Mouse (Mus musculus) intestine, embryonic 16.5 days (tissue): Measurements from ENCODE around the gene Ppp2r1b. TPM values are rescaled to one million over a fixed set of nuclear protein-coding genes. Genes with fewer than 3 reads are reported as not detected.

Source experiments
- ATAC-seq: fragments of 200-750 bp; cut with Nextera tagmentation; 2 replicates; pipeline ENCODE4 v1.8.0; 2017; ENCODE audit warnings: moderate TSS enrichment, moderate library complexity
- H3K27ac ChIP-seq: fragments of 300-500 bp; sonication (generic); 2 replicates; pipeline ENCODE4 v1.5.1; 2014; ENCODE audit warnings: mild to moderate bottlenecking, low read length
- H3K27me3 ChIP-seq: fragments of 300-500 bp; sonication (generic); replicated peaks from 2 replicates; pipeline ENCODE4 v1.6.1; 2014; ENCODE audit warnings: low read length, control low read depth, mixed read lengths; ENCODE audit not compliant: control insufficient read depth, insufficient read depth
- H3K36me3 ChIP-seq: fragments of 300-500 bp; sonication (generic); 2 replicates; pipeline ENCODE4 v1.6.1; 2014; ENCODE audit warnings: low read length, control low read depth; ENCODE audit not compliant: control insufficient read depth, insufficient read depth
- H3K4me1 ChIP-seq: fragments of 300-500 bp; sonication (generic); 2 replicates; pipeline ENCODE4 v1.6.1; 2014; ENCODE audit warnings: low read length, control low read depth, mixed read lengths; ENCODE audit not compliant: control insufficient read depth, insufficient read depth
- H3K4me2 ChIP-seq: fragments of 300-500 bp; sonication (generic); 2 replicates; pipeline ENCODE4 v1.6.1; 2014; ENCODE audit warnings: low read depth, low read length, control low read depth
- H3K4me3 ChIP-seq: fragments of 300-500 bp; sonication (generic); 2 replicates; pipeline ENCODE4 v1.5.1; 2014; ENCODE audit warnings: mild to moderate bottlenecking, low read length
- H3K9ac ChIP-seq: fragments of 300-500 bp; sonication (generic); 2 replicates; pipeline ENCODE4 v1.6.1; 2014; ENCODE audit warnings: low read depth, low read length
- H3K9me3 ChIP-seq: fragments of 300-500 bp; sonication (generic); 2 replicates; pipeline ENCODE4 v1.6.1; 2016; ENCODE audit warnings: low read length, control low read depth; ENCODE audit not compliant: control insufficient read depth
- WGBS: fragments of 180-500 bp; shearing (Covaris S2); extraction: QIAGEN DNeasy Blood & Tissue Kit; methylation state at CpG from one replicate; pipeline ENCODE4 v1.1.7; 2014; 5-methylcytosine and 5-hydroxymethylcytosine counted together
- polyA plus RNA-seq: library from polyadenylated mRNA; unstranded; fragments of >200 nt; fragmentation: Nextera tagmentation; extraction: Ambion mirVana; gene quantifications from 2 replicates; pipeline ENCODE4 v1.2.1, GENCODE M21; 2015

The Ppp2r1b gene
- polyA plus RNA-seq, 1 experiment from 2014 or later, result 63.9 TPM

DNA sequence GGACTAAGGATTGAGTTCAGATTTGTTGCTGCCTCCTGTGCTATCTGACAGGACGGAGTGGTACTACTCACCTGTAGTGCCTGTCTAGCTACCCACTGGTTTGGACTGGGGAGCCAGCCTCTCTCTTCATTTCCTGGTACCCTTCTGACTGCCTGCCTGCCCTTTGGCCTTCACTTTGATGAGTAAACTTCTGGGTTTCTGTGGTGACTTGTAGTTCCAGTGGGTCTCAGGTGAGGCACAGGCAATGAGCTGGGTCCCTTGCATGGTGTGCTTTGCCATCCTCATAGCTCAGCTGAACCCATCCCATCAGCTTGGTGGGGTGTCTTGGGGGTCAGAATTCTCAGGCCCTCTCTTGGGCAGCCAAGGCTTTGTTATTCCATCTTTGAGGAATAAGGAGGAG lies 41.8 kb downstream of the Ppp2r1b start:
- Histone ChIP-seq H3K36me3 (no peaks in the 10 kb centered on the region), H3K9me3 (no peaks in the 10 kb centered on the region), H3K4me2 (no peak overlapping the region), H3K4me1 (peaks cover 28% of the 10 kb centered on the region), H3K27me3 (no peaks in the 10 kb centered on the region), H3K4me3 (no peak overlapping the region), H3K9ac (no peak overlapping the region), H3K27ac (0 out of 2 replicates have a peak overlapping the region, but pooled peaks have one; percentile 3)
- ATAC-seq, result peak; percentile 39; the same call in 1 of the 2 replicates
- WGBS, result 100% methylated on average over 1 of the region's 1 CpGs

DNA sequence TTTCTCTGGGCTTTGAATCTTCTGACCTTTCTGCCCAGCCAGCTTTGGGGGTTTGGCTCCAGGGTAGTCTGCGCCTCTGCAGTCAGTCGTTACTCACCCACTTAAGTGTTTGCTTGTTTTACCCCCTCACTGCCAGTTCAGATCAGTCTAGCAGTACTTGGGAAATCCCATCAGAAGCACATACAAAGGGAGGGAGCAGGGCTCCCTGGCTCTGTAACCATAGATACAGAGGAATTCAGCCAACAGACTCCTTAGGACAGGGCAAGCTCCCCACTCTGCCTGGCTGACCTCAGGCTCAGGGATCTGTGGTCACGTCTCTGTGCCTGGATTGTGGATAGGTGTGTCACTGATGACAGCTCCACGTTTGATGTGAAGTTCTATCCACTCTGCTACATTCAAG lies 42.2 kb downstream of the Ppp2r1b start:
- Histone ChIP-seq H3K9ac (no peak overlapping the region), H3K4me3 (no peak overlapping the region), H3K27ac (0 out of 2 replicates have a peak overlapping the region, but pooled peaks have one; percentile 3), H3K36me3 (no peaks in the 10 kb centered on the region), H3K4me2 (no peak overlapping the region), H3K4me1 (peaks cover 28% of the 10 kb centered on the region), H3K9me3 (no peaks in the 10 kb centered on the region), H3K27me3 (no peaks in the 10 kb centered on the region)
- ATAC-seq, result peak; percentile 14; the same call in 1 of the 2 replicates
- 25% methylated on average over 4 of the region's 4 CpGs for WGBS

DNA sequence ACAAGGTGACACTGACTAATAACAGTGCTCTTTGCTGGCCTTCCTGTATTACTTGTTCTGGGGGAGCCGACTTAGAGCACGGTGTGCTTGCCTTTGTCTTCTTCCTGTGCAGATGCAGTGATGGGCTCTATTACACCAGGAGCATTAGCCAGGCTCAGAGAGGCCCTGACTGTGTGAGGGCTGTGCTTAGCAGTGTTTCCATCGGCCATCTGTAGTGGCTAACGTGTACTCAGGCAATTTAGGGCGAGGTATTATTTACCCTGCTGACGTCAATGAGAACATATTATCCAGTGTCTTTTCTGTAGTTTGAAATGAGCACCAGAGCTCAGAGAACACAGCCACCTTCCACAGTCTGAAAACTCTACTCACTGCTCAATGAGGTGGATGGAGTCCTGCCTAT lies 44.1 kb downstream of the Ppp2r1b start:
- Histone ChIP-seq H3K27ac (no peak overlapping the region), H3K27me3 (no peaks in the 10 kb centered on the region), H3K36me3 (no peaks in the 10 kb centered on the region), H3K9ac (no peak overlapping the region), H3K4me3 (no peak overlapping the region), H3K4me1 (peaks cover 27% of the 10 kb centered on the region), H3K4me2 (no peak overlapping the region), H3K9me3 (no peaks in the 10 kb centered on the region)
- ATAC-seq, result peak; percentile 39; the same call in 1 of the 2 replicates
- 45% methylated on average over 6 of the region's 6 CpGs for WGBS

DNA sequence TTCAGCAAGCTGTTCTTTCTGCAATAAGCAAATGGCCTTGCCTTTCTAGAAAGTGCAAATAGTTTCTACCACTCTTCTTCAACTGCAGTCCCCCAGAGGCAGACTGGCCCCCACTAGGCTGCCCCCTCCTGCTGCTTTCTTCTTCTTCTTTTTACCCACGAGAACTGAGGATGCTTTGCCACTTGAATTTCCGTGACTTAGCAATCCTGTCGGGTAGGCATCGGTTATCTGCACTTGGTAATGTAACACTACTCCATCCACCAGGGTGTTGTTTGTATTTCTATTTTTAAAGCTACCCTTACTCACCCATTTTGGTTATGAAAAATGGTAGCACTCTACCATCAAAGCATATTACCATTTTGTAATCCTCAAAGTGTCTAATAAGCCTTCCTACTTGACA lies 44.9 kb downstream of the Ppp2r1b start:
- H3K9ac ChIP-seq, result no peak overlapping the region
- WGBS, result 83% methylated on average over 4 of the region's 4 CpGs
- H3K4me1 ChIP-seq, result peaks cover 19% of the 10 kb centered on the region
- no peak overlapping the region for H3K4me2 ChIP-seq
- H3K36me3 ChIP-seq, result no peaks in the 10 kb centered on the region
- no peak overlapping the region for H3K4me3 ChIP-seq
- no peaks in the 10 kb centered on the region for H3K27me3 ChIP-seq
- no peak for ATAC-seq
- H3K9me3 ChIP-seq, result no peaks in the 10 kb centered on the region
- no peak overlapping the region for H3K27ac ChIP-seq

DNA sequence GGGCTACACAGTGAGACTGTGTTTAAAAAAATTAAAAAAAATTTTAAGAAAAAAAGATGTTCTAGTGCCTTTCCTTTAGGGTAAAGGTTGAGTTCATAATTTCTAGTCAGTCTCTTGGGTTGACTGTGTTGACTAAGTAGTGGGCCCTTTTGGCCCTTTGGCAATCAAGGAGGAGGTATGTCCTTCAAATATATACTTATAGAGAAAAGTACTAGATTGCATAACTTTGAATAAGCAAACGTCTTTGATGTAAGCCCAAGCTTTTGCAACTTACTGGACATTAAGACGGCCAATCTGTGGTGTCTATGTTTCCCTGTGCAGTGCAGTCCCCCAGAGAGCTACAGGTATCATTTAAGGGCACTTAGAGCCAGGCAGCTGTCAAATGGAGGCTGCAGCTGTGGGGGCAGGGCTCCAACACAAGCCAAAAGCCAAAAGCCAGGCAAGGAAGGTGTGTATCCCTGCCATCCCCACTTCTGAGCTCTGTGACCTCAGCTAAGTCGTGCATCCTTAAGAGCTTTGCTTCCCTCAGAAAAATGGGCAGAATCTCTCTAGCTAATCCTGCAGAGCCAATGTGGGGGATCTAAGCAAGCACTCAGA lies 45.5 kb downstream of the Ppp2r1b start:
- Histone ChIP-seq H3K9me3 (no peaks in the 10 kb centered on the region), H3K4me2 (no peak overlapping the region), H3K36me3 (0 out of 2 replicates have a peak, but pooled peaks cover 4% of the 10 kb centered on the region), H3K4me1 (peaks cover 13% of the 10 kb centered on the region), H3K27me3 (no peaks in the 10 kb centered on the region), H3K9ac (no peak overlapping the region), H3K4me3 (no peak overlapping the region), H3K27ac (no peak overlapping the region)
- WGBS, result 87% methylated on average over 3 of the region's 3 CpGs
- no peak for ATAC-seq

DNA sequence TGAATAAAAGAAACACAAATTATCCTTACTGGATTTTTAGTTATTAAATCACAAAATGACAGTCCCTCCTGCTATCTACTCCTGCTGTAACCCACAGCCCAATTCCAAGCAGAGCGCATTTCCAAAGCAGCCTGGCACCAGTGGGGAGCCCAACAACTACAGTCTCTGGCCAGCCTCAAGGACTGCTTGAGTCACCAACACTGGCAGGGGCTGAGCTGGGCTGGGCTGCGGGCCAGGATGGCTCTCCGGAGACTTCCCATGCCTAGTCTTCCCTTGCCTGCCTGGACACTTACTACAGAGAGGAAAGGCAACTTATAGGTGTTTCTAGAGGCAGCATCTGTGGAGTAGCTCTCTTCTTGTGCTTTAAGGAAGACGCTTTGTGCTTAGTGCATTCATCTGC lies 48.6 kb downstream of the Ppp2r1b start:
- Histone ChIP-seq H3K27me3 (no peaks in the 10 kb centered on the region), H3K27ac (no peak overlapping the region), H3K9ac (no peak overlapping the region), H3K36me3 (peaks cover 14% of the 10 kb centered on the region; the same call in 1 of the 2 replicates), H3K4me3 (no peak overlapping the region), H3K9me3 (no peaks in the 10 kb centered on the region), H3K4me2 (no peak overlapping the region), H3K4me1 (no peaks in the 10 kb centered on the region)
- WGBS, result 84% methylated on average over 4 of the region's 4 CpGs
- ATAC-seq, result no peak

DNA sequence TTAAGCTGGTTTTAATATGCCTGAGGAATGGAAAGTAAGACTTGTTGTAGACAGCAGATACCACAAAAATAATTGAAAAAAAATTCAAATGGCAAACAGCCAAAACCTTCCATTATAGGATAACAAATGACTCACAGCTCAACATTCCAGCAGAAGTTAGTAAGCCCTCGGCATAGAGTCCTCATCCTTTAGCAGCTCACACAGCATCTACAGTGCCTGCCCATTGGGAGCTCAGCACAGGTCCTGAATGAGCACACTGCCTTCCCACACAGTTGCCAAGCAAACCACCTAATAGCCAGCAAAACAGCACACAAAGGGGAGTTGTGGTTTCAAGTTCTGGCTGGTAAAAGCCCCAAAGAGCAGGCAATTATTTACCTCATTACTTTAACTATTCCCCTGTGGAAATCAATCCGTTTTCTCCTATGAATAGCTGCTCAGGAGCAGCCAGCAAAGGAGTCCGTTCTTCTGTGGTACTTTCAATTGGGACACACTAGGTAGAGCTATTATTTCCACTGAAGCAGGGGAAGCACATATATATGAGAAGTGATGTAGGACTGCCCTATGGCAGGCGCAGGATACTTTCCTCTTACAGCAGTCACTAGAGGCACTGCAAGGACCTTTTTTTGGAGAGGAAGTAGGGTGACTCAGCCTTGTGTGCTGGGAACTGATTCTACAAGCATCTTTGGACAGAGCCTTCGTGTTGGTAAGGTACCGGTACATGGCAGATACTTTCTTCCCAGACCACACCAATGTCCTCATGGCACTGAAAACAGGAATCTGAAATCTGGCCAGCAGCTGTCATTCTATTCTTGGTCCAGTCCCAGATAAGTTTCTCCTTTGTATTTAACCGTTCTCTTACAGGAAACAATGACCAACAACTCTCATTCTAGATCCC lies 55.2 kb downstream of the Ppp2r1b start:
- no peak for ATAC-seq
- Histone ChIP-seq H3K27ac (no peak overlapping the region), H3K36me3 (peaks cover 14% of the 10 kb centered on the region; the same call in 1 of the 2 replicates), H3K27me3 (no peaks in the 10 kb centered on the region), H3K9me3 (no peaks in the 10 kb centered on the region), H3K4me3 (no peak overlapping the region), H3K9ac (no peak overlapping the region), H3K4me2 (no peak overlapping the region), H3K4me1 (no peaks in the 10 kb centered on the region)
- 75% methylated on average over 7 of the region's 7 CpGs for WGBS

DNA sequence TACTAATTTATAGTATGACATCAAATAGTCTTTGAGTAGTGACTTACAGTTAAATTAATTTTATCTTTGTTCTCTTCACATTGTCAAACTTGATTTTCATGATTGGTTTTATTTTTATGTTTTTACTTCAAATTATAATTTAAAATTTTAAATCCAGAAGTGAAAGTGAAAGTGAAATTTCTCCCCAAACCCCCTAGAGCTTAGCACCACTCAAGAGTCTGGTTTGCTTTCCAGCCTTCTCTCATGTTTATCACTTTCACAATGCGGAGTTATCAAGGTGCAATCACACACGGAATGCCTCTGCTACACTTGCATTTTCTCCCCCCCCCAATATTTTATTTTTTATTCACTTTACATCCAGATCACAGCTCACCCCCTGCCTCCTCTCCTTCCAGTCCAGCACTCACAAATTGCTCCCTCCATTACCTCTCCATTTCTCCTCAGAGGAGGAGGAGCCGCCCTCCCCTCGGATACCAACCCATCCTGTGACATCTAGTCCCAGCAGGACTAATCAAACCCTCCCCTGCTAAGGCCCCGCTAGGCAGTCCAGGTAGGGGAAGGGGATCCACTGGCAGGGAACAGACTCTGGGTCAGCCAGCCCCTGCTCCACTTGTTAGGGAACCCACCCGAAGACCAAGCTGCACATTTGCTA lies 59.2 kb downstream of the Ppp2r1b start:
- H3K4me3 ChIP-seq, result no peak overlapping the region
- 79% methylated on average over 6 of the region's 6 CpGs for WGBS
- H3K9me3 ChIP-seq, result no peaks in the 10 kb centered on the region
- no peaks in the 10 kb centered on the region for H3K4me1 ChIP-seq
- no peak overlapping the region for H3K4me2 ChIP-seq
- no peak overlapping the region for H3K9ac ChIP-seq
- H3K27me3 ChIP-seq, result no peaks in the 10 kb centered on the region
- H3K27ac ChIP-seq, result no peak overlapping the region
- peaks cover 4% of the 10 kb centered on the region; the same call in 1 of the 2 replicates for H3K36me3 ChIP-seq
- ATAC-seq, result no peak

DNA sequence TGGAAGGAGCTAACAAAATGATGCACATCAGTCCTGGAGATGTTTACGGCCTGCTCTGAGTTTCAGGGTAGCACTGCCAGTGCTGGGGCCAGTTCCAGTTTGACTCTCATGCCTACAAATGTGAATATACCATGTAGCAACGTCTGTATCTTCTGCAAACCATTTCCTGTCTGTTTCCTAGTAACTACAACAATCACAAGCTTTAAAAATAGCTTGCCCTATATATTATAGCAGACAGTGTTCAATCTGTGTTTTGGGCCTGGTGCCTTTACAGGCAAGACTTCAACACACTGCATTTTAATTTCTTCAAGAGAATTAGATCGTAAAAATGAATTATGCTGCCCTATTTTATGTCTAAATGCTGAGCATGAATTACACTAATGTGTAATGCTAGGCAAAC lies 60.2 kb downstream of the Ppp2r1b start:
- no peaks in the 10 kb centered on the region for H3K27me3 ChIP-seq
- H3K4me3 ChIP-seq, result no peak overlapping the region
- H3K9me3 ChIP-seq, result no peaks in the 10 kb centered on the region
- 64% methylated on average over 3 of the region's 3 CpGs for WGBS
- no peak overlapping the region for H3K9ac ChIP-seq
- H3K4me2 ChIP-seq, result no peak overlapping the region
- H3K27ac ChIP-seq, result no peak overlapping the region
- no peak for ATAC-seq
- peaks cover 4% of the 10 kb centered on the region; the same call in 1 of the 2 replicates for H3K36me3 ChIP-seq
- no peaks in the 10 kb centered on the region for H3K4me1 ChIP-seq
